Mouse (Mus musculus): ENCODE data around the gene Ric1.

DNA sequence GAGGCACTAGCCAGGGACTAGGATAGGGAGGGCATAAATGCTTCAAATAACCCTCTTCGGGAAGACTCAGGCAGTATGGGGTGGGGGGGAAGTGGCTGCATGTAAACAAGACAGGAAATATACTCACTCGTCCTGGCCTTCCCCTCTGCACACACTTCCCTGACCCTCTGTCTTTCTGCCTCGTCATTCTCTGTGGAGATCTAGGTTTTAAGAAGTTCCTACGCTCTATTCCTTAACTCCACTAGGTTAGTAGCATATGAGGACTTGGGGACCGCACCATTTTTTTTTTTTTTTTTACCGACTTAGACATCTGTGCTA lies 34.0 kb upstream of the Ric1 start:
- TF ChIP-seq HCFC1 (IDR thresholded peaks at IDR 0.05; ENCODE audit: borderline replicate concordance, insufficient read depth, low read length), result no peak
- no peak for TF ChIP-seq ZNF384 (IDR thresholded peaks at IDR 0.05; ENCODE audit: low read depth, low read length)
- TF ChIP-seq MAFK (IDR thresholded peaks at IDR 0.05; ENCODE audit: insufficient read depth, low read depth, low read length), result no peak

Measured in ES-E14 (cell line).